Comparison of ENCODE assay signal across 11 mouse cellular contexts in the genomic region with DNA sequence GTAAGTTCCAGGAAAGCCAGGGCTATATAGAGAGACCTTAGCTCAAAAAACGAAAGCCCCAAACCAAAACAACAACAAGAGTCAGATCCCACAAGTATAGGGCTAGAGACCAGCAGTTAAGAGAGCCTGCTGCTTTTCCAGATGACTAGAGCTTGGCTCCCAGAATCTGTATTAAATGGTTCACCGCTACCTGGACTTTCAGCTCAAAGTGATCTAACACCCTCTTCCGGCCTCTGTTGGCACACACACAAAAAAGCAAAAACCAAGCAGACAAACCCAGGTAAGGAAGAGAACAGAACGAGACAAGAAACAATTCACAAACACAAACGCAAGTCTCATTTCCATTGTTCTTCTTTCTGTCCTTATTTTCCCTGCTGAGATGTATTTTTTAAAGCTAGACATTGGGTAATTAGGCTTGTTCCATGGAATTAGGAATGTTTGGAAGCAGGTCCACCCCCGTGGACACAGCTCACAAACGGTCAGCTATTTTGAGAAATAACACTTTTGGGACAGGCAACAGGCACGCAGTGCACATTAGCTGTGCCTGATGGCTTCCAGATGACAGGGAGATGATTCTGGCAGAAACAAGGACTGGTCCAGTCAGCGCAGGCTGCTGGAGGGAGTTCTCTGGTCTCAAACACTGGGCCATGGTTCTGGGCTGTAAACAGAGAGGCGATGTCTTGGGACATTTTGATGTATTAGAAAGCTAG. TPM values are rescaled to one million over a fixed set of nuclear protein-coding genes. Genes with fewer than 3 reads are reported as not detected.
DNase-seq lines count a peak whose midpoint lies in the region; ATAC-seq and TF ChIP-seq lines count a peak whose summit lies in the region.
"Had no signal": no experiment of that assay in that cellular context is flagged by ENCODE, and none has a peak within 500 bp of the region (broad histone marks: within the 10 kb centered on the region; RNA-seq: fewer than 3 reads in every experiment).

No protein-coding gene starts in this region.

- TF ChIP-seq CTCF in lung, embryonic 14.5 days (IDR thresholded peaks at IDR 0.05; ENCODE audit: low read depth): no peak

- no peak overlapping the region for H3K4me3 ChIP-seq in brown adipose tissue, adult 24 weeks (ENCODE audit: insufficient read depth, low read depth, low read length)
- H3K4me3 ChIP-seq in lung, embryonic 14.5 days (ENCODE audit: low read depth, low read length): no peak overlapping the region
- no peak overlapping the region for H3K4me3 ChIP-seq in midbrain, embryonic 11.5 days (ENCODE audit: low read depth, low read length)
- no peak overlapping the region for H3K4me3 ChIP-seq in hindbrain, embryonic 10.5 days
- H3K4me3 ChIP-seq: neural tube, embryonic 12.5 days had no signal

- peak; percentile 79 for DNase-seq in gastrocnemius, postnatal 25 days
- peak; percentile 53 to 59 for DNase-seq in kidney, adult 8-10 months
- DNase-seq in lung, embryonic 14.5 days: peak; percentile 95
- DNase-seq in midbrain, embryonic 11.5 days (ENCODE audit: low spot score, missing footprints): no peak
- DNase-seq in hindbrain, embryonic 10.5 days (ENCODE audit: low spot score): no peak
- no peak for DNase-seq in left cerebral cortex, adult 9 months (ENCODE audit: low spot score in 2 of 2)
- no peak for DNase-seq in left cerebral cortex, adult 11 months (ENCODE audit: low spot score)

- no peaks in the 10 kb centered on the region for H3K9me3 ChIP-seq in lung, embryonic 14.5 days (ENCODE audit: low read depth, low read length)
- no peaks in the 10 kb centered on the region for H3K9me3 ChIP-seq in midbrain, embryonic 11.5 days (ENCODE audit: control insufficient read depth, low read length)
- H3K9me3 ChIP-seq in hindbrain, embryonic 10.5 days: no peaks in the 10 kb centered on the region
- H3K9me3 ChIP-seq: neural tube, embryonic 12.5 days had no signal

- ATAC-seq in lung, embryonic 14.5 days (ENCODE audit: insufficient read depth): peak; percentile 90
- no peak for ATAC-seq in midbrain, embryonic 11.5 days (ENCODE audit: low FRiP score)

- no peak overlapping the region for H3K9ac ChIP-seq in lung, embryonic 14.5 days
- no peak overlapping the region for H3K9ac ChIP-seq in midbrain, embryonic 11.5 days (ENCODE audit: low read length)
- H3K9ac ChIP-seq: neural tube, embryonic 12.5 days had no signal

- WGBS in lung, embryonic 14.5 days: 37% methylated on average over 10 of the region's 10 CpGs
- WGBS in midbrain, embryonic 11.5 days: 77% methylated on average over 10 of the region's 10 CpGs
- WGBS in hindbrain, embryonic 10.5 days: 71% methylated on average over 10 of the region's 10 CpGs

- peak overlapping the region; percentile 66 for H3K27ac ChIP-seq in brown adipose tissue, adult 24 weeks (replicated peaks; ENCODE audit: low read depth, low read length)
- H3K27ac ChIP-seq in lung, embryonic 14.5 days (ENCODE audit: low read depth): peak overlapping the region; percentile 75
- no peak overlapping the region for H3K27ac ChIP-seq in midbrain, embryonic 11.5 days (ENCODE audit: low read depth, low read length)
- no peak overlapping the region for H3K27ac ChIP-seq in hindbrain, embryonic 10.5 days
- H3K27ac ChIP-seq: neural tube, embryonic 12.5 days had no signal

- H3K4me1 ChIP-seq in brown adipose tissue, adult 24 weeks (ENCODE audit: control insufficient read depth, insufficient read depth, insufficient read length, low read length): peaks cover 9% of the 10 kb centered on the region
- H3K4me1 ChIP-seq in lung, embryonic 14.5 days (ENCODE audit: insufficient read depth): peaks cover 20% of the 10 kb centered on the region; the same call in 1 of the 2 replicates
- no peaks in the 10 kb centered on the region for H3K4me1 ChIP-seq in midbrain, embryonic 11.5 days (ENCODE audit: control insufficient read depth, insufficient read depth, low read length)
- peaks cover 18% of the 10 kb centered on the region for H3K4me1 ChIP-seq in hindbrain, embryonic 10.5 days (replicated peaks)
- H3K4me1 ChIP-seq: neural tube, embryonic 12.5 days had no signal

- no peaks in the 10 kb centered on the region for H3K27me3 ChIP-seq in lung, embryonic 14.5 days (ENCODE audit: insufficient read depth, low read length)
- no peaks in the 10 kb centered on the region for H3K27me3 ChIP-seq in midbrain, embryonic 11.5 days (ENCODE audit: control insufficient read depth, insufficient read depth, low read length)
- no peaks in the 10 kb centered on the region for H3K27me3 ChIP-seq in hindbrain, embryonic 10.5 days (ENCODE audit: insufficient read depth, poor library complexity, severe bottlenecking)
- H3K27me3 ChIP-seq: neural tube, embryonic 12.5 days had no signal

- H3K4me2 ChIP-seq in lung, embryonic 14.5 days: no peak overlapping the region
- no peak overlapping the region for H3K4me2 ChIP-seq in midbrain, embryonic 11.5 days
- H3K4me2 ChIP-seq: neural tube, embryonic 12.5 days had no signal

- no peaks in the 10 kb centered on the region for H3K36me3 ChIP-seq in lung, embryonic 14.5 days (ENCODE audit: insufficient read depth)
- no peaks in the 10 kb centered on the region for H3K36me3 ChIP-seq in midbrain, embryonic 11.5 days (ENCODE audit: control insufficient read depth, insufficient read depth, low read length)
- no peaks in the 10 kb centered on the region for H3K36me3 ChIP-seq in hindbrain, embryonic 10.5 days
- H3K36me3 ChIP-seq: neural tube, embryonic 12.5 days had no signal

RNA-seq across cellular contexts. Expression of a gene that starts 33.9 kb away (rescaled TPM):
- polyA plus RNA-seq in brown adipose tissue, adult 24 weeks (2012; ENCODE audit: insufficient read depth, insufficient read length, missing spikeins): 1.1 TPM in 1 of 2 replicates, not detected in the other
- not detected for total RNA-seq in gastrocnemius, postnatal 25 days (2021)
- polyA plus RNA-seq in lung, embryonic 14.5 days (2014; fragmentation: Nextera tagmentation; extraction: Ambion mirVana): 0.08 TPM in 1 of 2 replicates, not detected in the other
- polyA plus RNA-seq in midbrain, embryonic 11.5 days (2014; fragmentation: Nextera tagmentation; extraction: Ambion mirVana): 0.06 TPM in 1 of 2 replicates, not detected in the other
- polyA plus RNA-seq in hindbrain, embryonic 10.5 days (2016; fragmentation: Nextera tagmentation; extraction: Ambion mirVana): not detected in 2 replicates
- total RNA-seq: CH12.LX; common myeloid progenitor, adult 5-6 weeks had no signal

Comparison
In these comparisons a context has a peak if more than half of its experiments do, and no peak if none do; other contexts are left out.
1. H3K27ac ChIP-seq: peak in brown adipose tissue, adult 24 weeks (single experiment) and lung, embryonic 14.5 days (single experiment); none in midbrain, embryonic 11.5 days (single experiment) and hindbrain, embryonic 10.5 days (single experiment).
2. DNase-seq: peak in gastrocnemius, postnatal 25 days (single experiment), kidney, adult 8-10 months (2 of 2) and lung, embryonic 14.5 days (single experiment); none in midbrain, embryonic 11.5 days (single experiment), hindbrain, embryonic 10.5 days (single experiment), left cerebral cortex, adult 9 months (0 of 2) and left cerebral cortex, adult 11 months (single experiment).